Mouse (Mus musculus) lung, postnatal 0 days (tissue): Measurements from ENCODE around the gene Mapkapk2.

Source experiments
- CTCF ChIP-seq: IDR thresholded peaks from 2 replicates; pipeline ENCODE4 v1.5.1; 2016; ENCODE audit warnings: antibody characterized with exemption, mild to moderate bottlenecking
- EP300 ChIP-seq: IDR thresholded peaks from 2 replicates; pipeline ENCODE4 v1.6.1; 2016; ENCODE audit warnings: antibody characterized with exemption, mild to moderate bottlenecking, control low read depth

- TF ChIP-seq EP300 (no peak), CTCF (no peak)
These were observed 58.1 kb downstream of the Mapkapk2 start for GRCm38 (mm10) chr1:131039479-131039878.
